Mouse (Mus musculus) right cerebral cortex, adult 18-20 months (tissue): ENCODE results near the gene Pacs2.

ENCODE experiments used
- DNase-seq: peaks from one replicate; pipeline ENCODE4 v3.0.0; 2022; ENCODE audit warnings: mixed read lengths

The Pacs2 gene

DNA sequence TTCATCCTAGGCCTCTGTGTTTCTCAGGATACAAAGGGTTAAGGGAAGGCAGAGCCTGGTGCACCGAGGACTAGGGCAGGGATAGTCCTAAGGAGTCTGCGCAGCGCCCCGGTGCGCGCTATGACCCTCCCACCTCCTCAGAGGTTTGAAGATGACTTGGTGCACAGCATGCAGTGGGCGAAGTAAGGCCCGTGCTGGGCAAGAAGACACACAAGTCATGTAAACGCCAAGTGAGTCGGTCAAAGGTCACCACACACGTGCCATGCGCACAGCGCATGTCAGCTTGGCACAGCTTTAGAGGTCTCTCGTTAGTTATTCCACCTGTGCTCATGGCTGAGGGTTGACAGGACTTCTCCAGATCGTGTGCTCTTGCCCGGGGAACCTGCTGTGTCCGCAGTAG is 75.7 kb downstream of the Pacs2 start:
- no peak for DNase-seq

DNA sequence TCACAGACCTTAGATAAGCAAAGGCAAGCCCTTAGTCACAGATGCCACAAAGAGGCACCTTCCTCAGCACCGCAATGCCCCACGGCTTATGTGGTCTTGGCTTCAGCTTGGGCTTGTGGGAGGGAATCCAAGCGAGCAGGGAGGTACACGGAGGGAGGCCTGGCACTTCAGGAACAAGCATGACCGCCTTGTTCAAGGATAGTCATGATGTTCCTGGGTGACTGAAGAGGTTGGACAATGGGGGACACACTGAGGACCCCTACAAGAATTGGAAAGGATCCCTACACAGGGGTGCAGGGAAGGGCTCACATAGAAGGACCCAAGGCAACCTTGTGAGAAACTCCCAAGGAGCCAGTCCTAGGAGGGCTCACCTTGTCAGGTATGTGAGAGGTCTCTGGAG is 82.7 kb downstream of the Pacs2 start:
- no peak for DNase-seq

GRCm38 (mm10) chr12:113097749-113098281 is 83.5 kb downstream of the Pacs2 start, which contains the start of gene Mta1:
Mta1 (plus strand) TSS chr12:113098278.
- no peak for DNase-seq

DNA sequence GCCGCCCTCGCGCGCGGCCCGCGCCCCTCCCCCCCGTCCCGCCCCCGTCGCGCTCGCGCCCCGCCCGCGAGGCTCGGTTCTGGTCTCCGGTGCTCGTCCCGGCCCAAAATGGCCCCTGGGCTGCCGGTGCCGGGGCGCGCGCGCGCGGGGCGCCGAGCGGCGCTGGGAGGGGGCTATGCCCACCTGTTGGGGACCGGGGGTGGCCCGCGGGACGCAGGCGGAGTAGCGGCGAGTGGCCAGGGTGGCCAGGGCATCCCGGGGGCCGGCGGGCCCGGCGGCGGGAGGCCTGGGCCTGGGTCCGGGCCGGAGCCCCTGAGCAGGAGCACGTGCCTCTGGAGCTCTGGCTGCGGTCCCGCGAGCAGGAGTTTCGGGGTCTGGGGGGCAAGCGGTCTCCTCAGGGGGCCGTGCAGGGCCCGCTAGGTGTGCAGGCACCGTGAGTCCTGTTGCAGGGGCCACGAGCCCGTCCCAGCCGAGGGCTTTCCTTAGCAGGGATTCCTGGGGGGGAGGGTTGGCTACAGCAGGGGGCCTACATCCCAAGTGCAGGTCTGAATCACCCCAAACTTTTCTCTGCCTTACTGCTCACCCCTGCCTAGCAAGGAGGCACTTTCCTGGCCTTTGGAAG is 84.3 kb downstream of the Pacs2 start:
- DNase-seq: no peak

GRCm38 (mm10) chr12:113099470-113100237 is 85.3 kb downstream of the Pacs2 start:
- no peak for DNase-seq

DNA sequence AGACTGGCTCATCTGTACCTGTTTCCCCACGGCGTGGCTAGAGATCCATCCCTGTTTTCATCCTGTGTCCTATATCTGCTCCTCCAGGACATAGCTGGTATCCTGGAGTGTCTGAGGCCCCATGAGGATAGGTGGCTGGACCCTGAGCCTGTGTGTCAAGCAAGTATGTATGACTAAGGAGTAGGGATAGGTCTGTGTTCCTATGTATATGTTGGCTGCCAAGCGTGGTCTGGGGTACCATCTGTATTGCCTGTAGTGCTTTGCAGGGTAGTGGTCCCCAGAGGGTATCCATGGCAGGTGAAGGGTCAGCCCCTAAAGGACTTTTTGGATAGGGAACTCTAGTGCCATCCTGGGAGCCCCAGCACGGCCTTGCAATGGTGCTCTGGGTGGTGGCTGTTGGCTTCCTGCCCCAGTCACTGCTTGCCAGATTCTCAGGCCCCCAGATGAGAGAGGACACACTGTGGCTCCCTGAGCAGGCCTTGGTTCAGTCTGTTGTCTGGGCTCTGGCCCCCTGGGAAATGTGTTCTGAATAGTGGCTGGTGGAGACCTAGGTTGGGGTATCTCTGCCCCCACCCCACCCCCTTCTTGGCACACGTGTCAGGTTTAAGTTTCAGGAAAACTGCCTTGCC is 86.3 kb downstream of the Pacs2 start:
- no peak for DNase-seq

GRCm38 (mm10) chr12:113101251-113101960 is 87.1 kb downstream of the Pacs2 start:
- DNase-seq: no peak

- peak; percentile 62 for DNase-seq
Observed at GRCm38 (mm10) chr12:113102461-113102860, 88.2 kb downstream of the Pacs2 start.

- no peak for DNase-seq
Observed at GRCm38 (mm10) chr12:113103846-113104451, 89.6 kb downstream of the Pacs2 start.

DNA sequence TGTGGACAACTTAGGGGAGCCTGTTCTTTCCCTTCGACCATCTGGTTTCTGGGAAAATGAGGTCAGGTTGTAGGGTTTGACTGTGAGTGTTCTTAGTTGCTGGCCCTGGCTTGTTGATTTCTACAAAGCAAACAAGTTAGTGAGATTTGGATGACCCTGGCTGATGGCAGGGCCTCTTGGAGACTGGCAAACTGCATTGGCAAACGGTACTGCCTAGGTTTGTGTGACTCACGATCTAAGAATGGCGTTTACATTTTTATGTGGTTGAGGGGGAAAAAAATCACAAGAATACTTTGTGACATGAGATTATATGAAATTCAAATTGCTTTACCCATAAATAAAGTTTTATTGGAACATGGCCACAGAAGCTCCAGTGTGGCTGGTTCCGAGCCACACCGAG is 92.1 kb downstream of the Pacs2 start:
- DNase-seq: no peak

- DNase-seq: no peak
Observed at GRCm38 (mm10) chr12:113107431-113108124, 93.3 kb downstream of the Pacs2 start.

- no peak for DNase-seq
Observed at GRCm38 (mm10) chr12:113108528-113109283, 94.4 kb downstream of the Pacs2 start.

GRCm38 (mm10) chr12:113109801-113110200 is 95.5 kb downstream of the Pacs2 start:
- no peak for DNase-seq

DNA sequence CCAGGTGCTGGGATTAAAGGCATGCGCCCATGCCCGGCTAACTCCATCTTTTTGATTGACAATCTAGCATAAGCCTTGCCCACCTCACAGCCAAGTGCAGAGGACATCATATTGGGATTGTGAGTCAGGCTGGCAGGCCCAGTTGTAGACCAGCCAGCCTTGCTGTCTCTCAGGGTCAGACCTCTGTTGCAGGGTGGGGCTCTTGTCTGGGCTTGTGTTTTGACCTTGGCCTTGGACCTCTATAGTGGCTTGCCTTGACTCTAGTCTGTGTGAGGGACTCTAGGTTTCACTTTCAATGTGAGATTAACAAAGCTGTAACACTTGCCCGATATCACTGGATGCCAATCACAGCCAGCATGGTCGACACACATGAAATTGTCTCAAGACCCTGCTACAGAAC is 99.8 kb downstream of the Pacs2 start:
- DNase-seq: no peak

DNA sequence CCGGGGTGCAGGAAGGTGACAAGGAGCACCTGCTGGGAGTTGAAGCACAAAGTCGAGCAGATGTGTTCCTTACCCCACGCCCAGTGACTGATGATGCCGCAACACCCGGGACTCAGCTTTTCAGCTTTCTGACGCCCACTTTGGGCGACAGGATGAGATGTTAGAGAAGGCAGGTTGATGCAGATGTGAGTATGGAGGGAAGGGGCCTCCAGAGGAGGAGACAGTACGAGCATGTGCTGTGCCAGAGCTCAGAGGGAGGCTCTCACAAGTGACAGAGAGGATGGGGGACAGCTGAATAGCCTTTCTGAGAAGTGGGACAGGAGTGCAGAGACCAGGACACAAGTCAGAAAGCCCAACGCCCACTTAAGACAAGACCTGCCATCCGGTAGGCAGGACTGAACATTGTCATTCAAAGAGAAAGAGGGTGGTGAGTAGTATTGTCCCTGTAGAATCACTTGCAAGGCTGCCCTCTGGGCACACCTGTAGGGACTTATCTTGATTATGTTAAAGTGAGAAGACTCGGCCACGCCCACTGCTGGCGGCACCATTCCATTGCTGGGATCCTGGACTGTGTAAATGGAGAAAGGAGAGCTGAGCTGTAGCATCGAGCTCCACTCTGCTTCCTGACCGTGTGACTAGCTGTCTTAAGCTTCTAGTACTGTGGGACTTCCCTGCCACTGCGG is 100.7 kb downstream of the Pacs2 start:
- DNase-seq: no peak

GRCm38 (mm10) chr12:113119516-113120410 is 105.5 kb downstream of the Pacs2 start:
- DNase-seq: peak; percentile 82
